Mouse (Mus musculus) liver, postnatal 0 days (tissue): ENCODE data around the gene Napepld. TPM values are rescaled to one million over a fixed set of nuclear protein-coding genes. Genes with fewer than 3 reads are reported as not detected.
A peak's percentile ranks its signal among the peaks of the same experiment; 100 is the strongest.

Source experiments
- ATAC-seq: fragments of 200-750 bp; cut with Nextera tagmentation; 2 replicates; pipeline ENCODE4 v1.8.0; 2017; ENCODE audit warnings: mild to moderate bottlenecking, moderate library complexity
- DNase-seq: peaks from one replicate; pipeline ENCODE4 v3.0.0-alpha.2; 2016
- H3K27ac ChIP-seq: fragments of 300-500 bp; sonication (generic); 2 replicates; pipeline ENCODE4 v1.5.1; 2014; ENCODE audit warnings: antibody characterized with exemption, moderate library complexity, mild to moderate bottlenecking, low read depth
- H3K27me3 ChIP-seq: fragments of 300-500 bp; sonication (generic); 2 replicates; pipeline ENCODE4 v1.6.1; 2014; ENCODE audit warnings: low read length, control low read depth, mixed read lengths; ENCODE audit not compliant: insufficient read depth
- H3K36me3 ChIP-seq: fragments of 300-500 bp; sonication (generic); replicated peaks from 2 replicates; pipeline ENCODE4 v1.6.1; 2014; ENCODE audit warnings: mild to moderate bottlenecking, control low read depth, low read length, moderate library complexity, mixed read lengths; ENCODE audit not compliant: insufficient read depth
- H3K4me1 ChIP-seq: fragments of 300-500 bp; sonication (generic); 2 replicates; pipeline ENCODE4 v1.6.1; 2014; ENCODE audit warnings: antibody characterized with exemption, mild to moderate bottlenecking, control low read depth; ENCODE audit not compliant: insufficient read depth
- H3K4me2 ChIP-seq: fragments of 300-500 bp; sonication (generic); 2 replicates; pipeline ENCODE4 v1.6.1; 2014; ENCODE audit warnings: low read depth, mild to moderate bottlenecking, low read length, moderate library complexity, mixed read lengths
- H3K4me3 ChIP-seq: fragments of 300-500 bp; sonication (generic); 2 replicates; pipeline ENCODE4 v1.5.1; 2014; ENCODE audit warnings: low read depth, low read length
- H3K9ac ChIP-seq: fragments of 300-500 bp; sonication (generic); replicated peaks from 2 replicates; pipeline ENCODE4 v1.6.1; 2014; ENCODE audit warnings: mild to moderate bottlenecking, moderate library complexity
- H3K9me3 ChIP-seq: fragments of 300-500 bp; sonication (generic); 2 replicates; pipeline ENCODE4 v1.6.1; 2016; ENCODE audit warnings: mild to moderate bottlenecking, control low read depth, low read length, mixed read lengths
- CTCF ChIP-seq: sonication (generic); IDR thresholded peaks from 2 replicates; pipeline ENCODE4 v1.5.1; 2016; ENCODE audit warnings: antibody characterized with exemption, low read depth
- EP300 ChIP-seq: IDR thresholded peaks from 2 replicates; pipeline ENCODE4 v1.6.1; 2016; ENCODE audit warnings: antibody characterized with exemption, low read depth, mild to moderate bottlenecking
- WGBS: fragments of 180-500 bp; shearing (Covaris S2); extraction: QIAGEN DNeasy Blood & Tissue Kit; methylation state at CpG from one replicate; pipeline ENCODE4 v1.1.7; 2014; ENCODE audit not compliant: insufficient replicate concordance; 5-methylcytosine and 5-hydroxymethylcytosine counted together
- polyA plus RNA-seq: library from polyadenylated mRNA; unstranded; fragments of >200 nt; fragmentation: Nextera tagmentation; extraction: Ambion mirVana; gene quantifications from 2 replicates; pipeline ENCODE4 v1.2.1, GENCODE M21; 2015

Napepld gene
- polyA plus RNA-seq, 1 experiment from 2014 or later, result 0.53 TPM

GRCm38 (mm10) chr5:21651885-21652612 is 49.1 kb downstream of the Napepld start:
- Histone ChIP-seq H3K9me3 (no peaks in the 10 kb centered on the region), H3K4me3 (no peak overlapping the region), H3K9ac (no peak overlapping the region), H3K4me1 (no peaks in the 10 kb centered on the region), H3K27ac (no peak overlapping the region), H3K27me3 (no peaks in the 10 kb centered on the region), H3K36me3 (peaks cover 38% of the 10 kb centered on the region), H3K4me2 (no peak overlapping the region)
- WGBS, result 84% methylated on average over 7 of the region's 7 CpGs
- TF ChIP-seq CTCF (no peak), EP300 (no peak)
- DNase-seq, result no peak
- ATAC-seq, result no peak

GRCm38 (mm10) chr5:21650736-21651135 is 50.5 kb downstream of the Napepld start:
- H3K36me3 ChIP-seq, result peaks cover 38% of the 10 kb centered on the region
- ATAC-seq (no peak), DNase-seq (no peak)
- H3K9me3 ChIP-seq, result no peaks in the 10 kb centered on the region
- H3K4me3 ChIP-seq, result no peak overlapping the region
- H3K9ac ChIP-seq, result no peak overlapping the region
- no peak for TF ChIP-seq CTCF
- TF ChIP-seq EP300, result no peak
- no peaks in the 10 kb centered on the region for H3K27me3 ChIP-seq
- no peak overlapping the region for H3K4me2 ChIP-seq
- H3K4me1 ChIP-seq, result peaks cover 9% of the 10 kb centered on the region
- no peak overlapping the region for H3K27ac ChIP-seq
- 72% methylated on average over 2 of the region's 2 CpGs for WGBS

GRCm38 (mm10) chr5:21646133-21646491 is 55.1 kb downstream of the Napepld start:
- peak overlapping the region; percentile 83 for H3K9ac ChIP-seq
- no peaks in the 10 kb centered on the region; the same call in 1 of the 2 replicates for H3K27me3 ChIP-seq
- H3K4me2 ChIP-seq, result peak overlapping the region; percentile 95
- WGBS, result 0% methylated on average over 24 of the region's 25 CpGs
- peaks cover 22% of the 10 kb centered on the region for H3K4me1 ChIP-seq
- H3K4me3 ChIP-seq, result peak overlapping the region; percentile 78
- H3K9me3 ChIP-seq, result no peaks in the 10 kb centered on the region
- peak overlapping the region; percentile 78 for H3K27ac ChIP-seq
- ATAC-seq, result no peak
- no peak for DNase-seq
- peaks cover 18% of the 10 kb centered on the region for H3K36me3 ChIP-seq
- TF ChIP-seq CTCF (no peak), EP300 (no peak)

GRCm38 (mm10) chr5:21645439-21646132 is 55.6 kb downstream of the Napepld start, which contains the start of the genes Fbxl13 and Armc10:
Fbxl13 (minus strand) TSS chr5:21645634.
Armc10 (plus strand) TSS chr5:21645813.
- 2% methylated on average over 34 of the region's 40 CpGs for WGBS
- H3K27me3 ChIP-seq, result no peaks in the 10 kb centered on the region; the same call in 1 of the 2 replicates
- peak within 1 kb of the TSS; percentile 83 for H3K9ac ChIP-seq
- peaks cover 17% of the 10 kb centered on the region for H3K36me3 ChIP-seq
- H3K27ac ChIP-seq, result peak within 1 kb of the TSS; percentile 78
- peak within 1 kb of the TSS; percentile 95 for H3K4me2 ChIP-seq
- H3K9me3 ChIP-seq, result no peaks in the 10 kb centered on the region
- peak within 1 kb of the TSS; percentile 78 for H3K4me3 ChIP-seq
- DNase-seq (peak; percentile 88), ATAC-seq (peak; percentile 95)
- peaks cover 22% of the 10 kb centered on the region for H3K4me1 ChIP-seq
- TF ChIP-seq CTCF, result peak; percentile 32
- TF ChIP-seq EP300, result no peak

- no peaks in the 10 kb centered on the region; the same call in 1 of the 2 replicates for H3K27me3 ChIP-seq
- peak overlapping the region; percentile 95 for H3K4me2 ChIP-seq
- no peaks in the 10 kb centered on the region for H3K9me3 ChIP-seq
- no peak for DNase-seq
- peaks cover 22% of the 10 kb centered on the region for H3K4me1 ChIP-seq
- no peak overlapping the region for H3K27ac ChIP-seq
- WGBS, result 24% methylated on average over 14 of the region's 14 CpGs
- TF ChIP-seq EP300, result no peak
- peak; percentile 30 for TF ChIP-seq CTCF
- ATAC-seq, result no peak
- peaks cover 12% of the 10 kb centered on the region for H3K36me3 ChIP-seq
- peak overlapping the region; percentile 78; the same call in 1 of the 2 replicates for H3K4me3 ChIP-seq
- no peak overlapping the region for H3K9ac ChIP-seq
Observed at GRCm38 (mm10) chr5:21644891-21645438, 56.2 kb downstream of the Napepld start.

GRCm38 (mm10) chr5:21643606-21644005 is 57.6 kb downstream of the Napepld start:
- peak; percentile 20 for ATAC-seq
- WGBS, result 17% methylated on average over 1 of the region's 1 CpGs

More at GRCm38 (mm10) chr5:21643606-21644005, 57.6 kb downstream of the Napepld start:
- TF ChIP-seq EP300, result no peak
- H3K9me3 ChIP-seq, result no peaks in the 10 kb centered on the region
- peaks cover 2% of the 10 kb centered on the region for H3K36me3 ChIP-seq
- no peaks in the 10 kb centered on the region; the same call in 1 of the 2 replicates for H3K27me3 ChIP-seq
- peaks cover 22% of the 10 kb centered on the region for H3K4me1 ChIP-seq
- H3K27ac ChIP-seq, result peak overlapping the region; percentile 66
- H3K4me2 ChIP-seq, result peak overlapping the region; percentile 13; the same call in 1 of the 2 replicates
- H3K9ac ChIP-seq, result no peak overlapping the region
- no peak for DNase-seq
- H3K4me3 ChIP-seq, result no peak overlapping the region
